Mouse (Mus musculus) spleen, postnatal 36 days (tissue): ENCODE data around the gene Ankrd34a.

Source experiments
- DNase-seq, 2 experiments: peaks; one replicate each; pipeline ENCODE4 v3.0.0; 2022; ENCODE audit warnings: low spot score in 2 of 2, mixed read lengths in 1 of 2

Gene Ankrd34a

DNA sequence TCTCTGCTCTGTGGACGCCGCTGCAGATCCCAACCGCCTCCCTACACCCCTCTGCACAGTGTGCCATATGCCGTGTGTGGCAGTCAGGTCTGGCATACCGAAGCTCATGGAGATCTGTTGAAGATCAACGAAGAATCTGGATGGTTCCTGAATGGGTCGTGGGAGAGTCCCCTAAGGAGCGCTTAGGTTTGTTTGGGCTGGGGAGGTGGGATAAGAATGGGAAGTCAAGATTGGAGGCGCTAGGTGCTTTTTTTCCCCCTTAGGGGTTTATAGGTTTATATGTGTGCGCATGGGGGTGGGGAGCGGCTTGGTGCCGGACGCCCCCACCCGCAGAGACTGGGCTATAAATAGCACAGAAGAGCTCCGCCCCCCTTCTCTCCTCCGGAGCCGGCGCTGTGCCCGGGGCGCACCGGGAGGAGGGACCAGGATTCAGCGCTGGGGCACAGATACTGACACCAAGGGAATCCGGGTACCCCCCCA, at the start of gene Ankrd34a:
Gene Ankrd34a (plus strand): TSS at position 409 of the 480 bp plus-strand sequence.
- DNase-seq = no peak

DNA sequence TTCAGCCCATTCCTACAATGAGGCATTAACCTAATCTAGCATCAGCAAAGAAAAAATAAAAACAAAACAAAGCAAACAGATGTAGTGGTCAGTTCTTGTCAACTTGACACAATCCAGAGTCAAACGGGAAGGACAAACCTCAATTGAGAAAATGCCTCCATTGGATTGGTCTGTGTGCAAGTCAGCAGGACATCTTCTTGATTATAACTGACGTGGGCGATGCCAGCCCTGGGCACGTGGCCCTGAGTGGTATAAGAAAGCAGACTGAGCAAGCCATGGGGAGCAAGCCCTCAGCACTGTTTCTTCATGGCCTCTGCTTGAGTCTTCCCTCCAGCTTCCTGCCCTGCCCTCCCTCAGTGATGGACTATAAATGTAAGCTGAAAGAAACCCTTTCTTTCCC, 49.6 kb upstream of the Ankrd34a start:
- no peak for DNase-seq

DNA sequence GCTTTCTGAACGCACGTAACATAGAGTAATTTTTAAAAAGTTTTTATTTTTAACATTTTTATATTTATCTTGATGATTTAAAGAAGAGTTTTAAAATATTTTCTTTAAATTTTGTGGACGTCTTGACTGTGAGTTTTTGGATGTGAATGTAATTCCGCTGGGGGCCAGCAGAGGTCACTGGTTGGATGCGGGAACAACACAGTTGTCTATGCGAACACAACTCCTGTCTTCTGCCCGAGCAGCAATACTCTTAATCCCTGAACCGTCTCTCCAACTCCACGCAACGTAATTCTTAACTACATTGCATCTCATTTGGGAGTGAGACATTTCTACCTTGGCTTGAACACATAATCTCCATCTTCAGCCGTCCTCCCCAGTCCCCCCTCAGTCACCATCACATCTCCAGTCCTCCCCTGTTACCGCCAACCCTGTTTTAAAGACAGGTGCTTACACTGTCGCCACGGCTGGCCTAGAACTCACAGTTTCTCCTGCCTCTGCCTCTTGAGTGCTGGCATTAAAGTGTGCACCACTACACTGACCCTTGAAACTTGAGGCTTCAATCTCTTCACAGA, 49.0 kb upstream of the Ankrd34a start:
- DNase-seq = peak; percentile 62 to 70

DNA sequence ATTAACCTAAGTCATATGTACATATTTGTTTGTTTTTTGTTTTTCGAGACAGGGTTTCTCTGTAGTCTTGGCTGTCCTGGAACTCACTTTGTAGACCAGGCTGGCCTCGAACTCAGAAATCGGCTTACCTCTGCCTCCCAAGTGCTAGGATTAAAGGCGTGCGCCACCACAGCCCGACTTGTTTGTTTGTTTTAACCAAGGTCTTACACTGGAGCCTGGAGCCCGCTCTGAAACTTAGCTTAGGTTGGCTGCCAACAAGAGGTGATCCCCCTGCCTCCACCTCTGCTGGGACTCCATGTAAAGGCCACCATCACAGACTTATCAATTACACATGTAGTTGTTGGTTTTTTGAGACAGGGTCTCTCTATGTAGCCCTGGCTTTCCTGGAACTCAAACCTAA, 47.6 kb upstream of the Ankrd34a start:
- DNase-seq = no peak

DNA sequence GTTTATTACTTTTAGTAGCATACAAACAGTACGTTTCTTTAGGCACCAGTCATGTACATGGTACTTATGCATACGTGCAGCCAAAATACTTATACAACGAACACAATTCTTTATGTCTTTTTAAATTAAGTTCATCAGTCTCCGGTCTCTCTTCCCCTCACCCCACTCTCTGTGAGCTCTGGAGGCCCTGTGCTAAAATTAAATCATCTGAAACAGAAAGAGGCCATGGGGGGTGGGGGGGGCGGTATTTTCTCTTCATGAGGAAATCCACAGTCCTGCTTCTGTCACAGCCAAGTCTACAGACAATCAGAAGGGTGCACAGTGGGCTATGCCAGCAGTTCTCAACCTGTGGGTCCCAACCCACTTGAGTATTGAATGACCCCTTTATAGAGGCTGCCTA, 47.1 kb upstream of the Ankrd34a start:
- DNase-seq = no peak

DNA sequence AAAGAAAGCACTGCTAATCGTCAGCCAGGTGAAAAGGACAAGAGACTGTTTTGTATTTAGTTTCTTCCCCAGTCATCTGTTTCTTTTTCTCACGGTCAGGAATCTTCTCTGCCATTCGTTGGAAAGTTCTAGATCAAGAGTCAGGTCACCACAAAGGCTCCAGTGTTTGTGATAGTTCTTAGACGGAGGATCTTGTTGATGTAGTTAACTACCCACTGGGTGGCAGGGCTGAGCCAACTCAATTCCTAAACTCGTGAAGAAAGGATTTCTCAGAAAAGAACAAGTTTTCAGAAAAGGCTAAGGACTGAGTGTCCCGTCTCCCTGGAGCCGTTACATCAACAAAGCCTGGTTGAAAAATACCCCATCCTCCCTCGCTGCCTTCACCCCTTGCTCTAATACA, 45.2 kb upstream of the Ankrd34a start:
- DNase-seq = peak; percentile 66 to 73

DNA sequence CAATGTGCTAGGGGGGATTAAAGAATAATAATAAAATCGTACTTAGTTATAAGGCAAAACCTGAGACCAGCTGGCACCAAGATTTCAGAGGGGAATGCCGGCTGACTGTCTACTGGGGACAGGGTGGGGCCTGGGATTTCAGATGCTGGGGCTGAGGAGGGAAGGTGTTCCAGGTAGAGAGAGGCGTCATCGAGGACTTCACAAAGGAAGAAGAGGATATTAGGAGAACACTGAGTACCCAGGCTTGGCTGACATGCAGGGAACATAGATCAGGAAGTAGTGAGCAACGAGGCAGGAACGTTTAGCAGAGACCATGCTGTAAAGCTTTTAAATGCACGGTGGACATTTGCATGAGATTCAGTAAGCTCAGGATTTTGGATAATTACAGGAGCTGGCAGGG, 44.5 kb upstream of the Ankrd34a start:
- no peak for DNase-seq

DNA sequence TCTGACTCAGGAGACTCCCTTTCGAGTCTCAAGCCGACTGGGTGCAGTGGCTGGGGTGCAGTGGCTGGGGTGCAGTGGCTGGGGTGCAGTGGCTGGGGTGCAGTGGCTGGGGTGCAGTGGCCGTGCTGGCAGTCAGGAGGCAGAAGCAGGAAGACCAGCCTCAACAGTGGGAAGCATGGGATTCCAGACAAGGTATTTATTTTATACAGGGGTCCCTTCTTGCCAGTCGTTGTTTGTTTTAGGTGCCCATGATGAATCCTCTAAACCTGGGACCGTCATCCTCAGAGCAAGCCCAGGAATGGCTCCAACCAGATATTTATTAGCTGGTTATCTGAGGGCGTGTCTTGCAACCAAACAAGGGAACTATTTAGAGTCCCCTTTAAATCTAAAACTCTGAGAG, 42.8 kb upstream of the Ankrd34a start:
- no peak for DNase-seq

DNA sequence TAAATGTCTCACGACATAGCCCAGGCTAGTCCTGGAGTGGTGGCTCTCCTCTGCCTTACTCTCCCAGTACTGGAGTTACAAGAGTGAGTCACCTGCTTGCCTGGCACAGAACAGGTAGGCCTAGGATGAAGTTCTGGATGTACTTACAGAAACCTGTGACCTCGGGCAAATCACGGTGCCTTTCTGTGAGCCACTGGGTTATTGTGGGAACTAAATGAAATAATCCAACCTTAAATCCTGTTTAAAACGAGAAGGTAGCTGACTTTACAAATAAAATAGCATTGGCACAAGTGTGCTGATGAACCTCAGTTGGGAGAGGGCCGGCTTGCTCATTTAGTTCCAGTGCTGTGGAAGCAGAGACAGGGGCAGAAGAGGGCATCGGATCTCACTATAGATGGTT, 42.2 kb upstream of the Ankrd34a start:
- DNase-seq = no peak

DNA sequence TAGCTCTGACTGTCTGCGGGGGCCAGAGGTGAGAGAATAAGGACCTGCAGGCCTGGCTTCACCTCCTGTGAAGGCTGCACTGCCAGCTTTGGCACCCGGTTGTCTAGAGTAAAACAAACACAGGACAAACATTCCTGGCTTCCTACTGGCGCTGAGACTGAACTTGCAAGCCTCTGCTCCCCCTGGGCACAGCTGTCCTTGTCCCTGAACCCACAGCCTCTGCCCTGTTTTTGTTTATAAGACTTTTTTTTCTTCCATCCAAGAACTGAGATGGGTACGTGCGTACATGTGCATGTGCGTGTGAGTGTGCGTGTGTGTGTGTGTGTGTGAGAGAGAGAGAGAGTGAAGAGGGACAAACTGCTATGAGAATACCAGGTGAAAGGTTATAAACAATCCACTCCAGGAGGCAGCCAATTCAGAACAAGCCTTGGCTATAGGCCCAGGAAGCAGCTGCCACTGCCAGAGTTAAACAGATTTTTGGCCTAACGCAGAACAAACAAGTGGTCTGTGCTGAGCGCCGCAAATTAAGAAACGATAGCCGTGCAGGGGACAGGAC, 41.3 kb upstream of the Ankrd34a start:
- DNase-seq = no peak

DNA sequence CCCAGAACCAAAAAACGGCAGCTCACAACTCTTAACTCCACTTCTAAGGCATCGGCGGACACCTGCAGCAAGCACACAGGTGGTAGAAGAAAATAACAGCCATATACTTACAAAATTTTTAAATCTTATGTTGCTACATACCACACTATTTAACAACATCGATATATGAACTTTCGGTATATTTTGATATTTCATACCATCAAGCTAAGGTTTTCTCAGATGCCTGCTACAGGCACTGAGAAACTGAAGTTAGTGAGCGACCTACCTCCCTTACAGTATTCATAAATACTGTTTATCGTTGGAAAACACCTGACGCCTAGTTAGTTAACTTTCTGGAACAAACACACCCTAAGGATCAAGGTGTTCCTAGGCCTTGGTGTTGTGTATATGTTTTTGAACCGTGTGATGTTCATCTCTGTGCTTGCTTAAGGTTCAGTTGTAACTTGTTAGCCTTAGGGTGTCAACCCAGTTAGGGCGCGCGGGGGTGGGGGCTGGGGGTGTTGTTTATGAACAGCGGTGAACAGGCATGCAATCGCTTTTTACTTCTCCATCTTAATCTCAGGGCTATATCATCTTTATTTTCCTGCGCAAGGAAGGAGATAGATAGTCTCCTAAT, 40.3 kb upstream of the Ankrd34a start:
- DNase-seq = no peak

DNA sequence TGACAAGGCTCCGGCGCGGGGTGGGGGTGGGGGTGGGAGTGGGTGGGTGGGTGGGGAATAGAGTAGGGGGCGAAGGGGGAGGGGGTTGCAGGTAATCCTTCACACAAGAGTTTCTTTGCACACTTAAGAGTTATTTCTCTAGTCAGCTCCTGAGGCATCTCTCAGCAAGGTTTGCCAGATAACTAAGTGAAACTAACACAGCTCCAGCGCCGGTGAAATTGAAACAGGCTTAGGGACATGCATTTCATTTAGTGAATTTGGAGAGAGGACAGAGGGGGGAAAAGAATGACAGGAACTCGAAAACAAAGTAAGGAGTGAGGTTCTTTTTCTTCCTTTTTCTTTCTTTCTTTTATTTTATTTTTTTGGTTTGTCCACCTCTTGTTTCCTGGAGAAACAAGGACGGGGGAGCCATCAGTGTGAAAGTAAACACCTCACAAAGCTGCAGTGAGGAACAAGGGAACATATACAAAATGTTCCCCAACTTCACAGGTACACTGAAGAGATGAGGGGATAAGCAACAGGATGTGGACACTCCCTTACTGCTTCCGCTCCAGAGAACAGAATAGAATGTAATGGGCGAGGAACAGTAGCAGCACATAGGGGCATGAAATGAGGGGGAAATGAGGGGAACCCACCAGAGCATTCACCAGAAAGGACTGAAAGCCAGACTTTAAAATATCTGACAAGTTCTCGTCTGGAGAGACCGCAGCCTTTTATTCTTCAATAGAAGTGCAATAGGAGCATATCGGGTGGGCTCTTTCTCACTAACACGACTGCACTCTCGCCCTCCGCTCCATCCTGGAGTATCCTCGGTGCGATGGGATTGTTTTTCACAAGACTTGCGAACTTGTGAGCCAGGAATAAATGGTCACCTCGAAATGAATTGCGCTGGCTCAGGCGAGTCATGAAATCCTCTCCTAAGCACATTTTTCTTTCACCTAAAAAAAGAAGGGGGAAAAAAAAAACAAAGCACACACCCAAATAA, 39.5 kb upstream of the Ankrd34a start:
- peak; percentile 75 to 78 for DNase-seq

DNA sequence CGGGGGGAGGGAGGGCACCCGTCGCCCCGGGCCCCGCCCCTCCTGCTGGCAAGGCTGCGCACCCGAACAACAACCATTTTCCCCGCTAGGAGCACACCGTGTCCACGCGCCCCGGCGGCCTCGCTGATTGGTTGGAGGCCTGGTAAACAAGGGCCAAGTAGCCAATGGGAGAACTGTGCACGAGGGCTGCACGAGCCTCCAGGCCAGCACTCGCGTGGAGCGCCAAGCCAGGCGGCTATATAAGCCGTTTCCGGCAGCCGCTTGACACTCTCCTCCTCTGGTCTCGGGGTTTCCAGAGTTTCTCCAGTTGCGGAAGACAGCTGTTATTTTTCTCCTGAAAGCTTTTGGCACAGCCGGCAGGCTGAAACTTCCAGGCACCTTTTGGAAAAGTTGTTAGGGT, 38.7 kb upstream of the Ankrd34a start, which contains the start of gene Txnip:
Gene Txnip (plus strand): TSS at position 264 of the 400 bp plus-strand sequence.
- DNase-seq = peak; percentile 100

DNA sequence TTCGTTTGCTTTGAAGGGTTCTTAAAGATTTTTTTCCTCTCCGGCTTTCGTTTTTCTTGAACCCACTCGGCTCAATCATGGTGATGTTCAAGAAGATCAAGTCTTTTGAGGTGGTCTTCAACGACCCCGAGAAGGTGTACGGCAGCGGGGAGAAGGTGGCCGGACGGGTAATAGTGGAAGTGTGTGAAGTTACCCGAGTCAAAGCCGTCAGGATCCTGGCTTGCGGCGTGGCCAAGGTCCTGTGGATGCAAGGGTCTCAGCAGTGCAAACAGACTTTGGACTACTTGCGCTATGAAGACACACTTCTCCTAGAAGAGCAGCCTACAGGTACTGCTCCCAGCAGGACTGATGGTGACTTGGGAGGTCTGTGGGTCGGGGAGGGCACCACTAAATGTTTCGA, 38.3 kb upstream of the Ankrd34a start:
- DNase-seq = no peak

DNA sequence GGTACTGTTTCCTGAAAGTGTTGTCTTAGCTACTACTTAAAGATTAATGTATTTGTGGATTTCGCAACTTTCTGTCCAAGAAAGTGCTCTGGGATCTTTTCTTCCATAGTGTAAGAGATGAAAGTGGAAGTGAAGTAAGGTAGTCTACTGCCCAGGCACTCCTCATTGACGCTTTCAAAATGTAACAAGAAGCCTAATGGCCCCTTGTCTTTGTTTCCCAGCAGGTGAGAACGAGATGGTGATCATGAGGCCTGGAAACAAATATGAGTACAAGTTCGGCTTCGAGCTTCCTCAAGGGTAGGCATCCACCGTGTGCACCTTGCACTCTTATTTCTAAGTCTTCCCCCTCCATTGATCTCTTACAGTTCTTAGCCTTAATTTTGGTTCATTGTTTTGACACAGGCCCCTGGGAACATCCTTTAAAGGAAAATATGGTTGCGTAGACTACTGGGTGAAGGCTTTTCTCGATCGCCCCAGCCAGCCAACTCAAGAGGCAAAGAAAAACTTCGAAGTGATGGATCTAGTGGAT, 37.7 kb upstream of the Ankrd34a start:
- no peak for DNase-seq

DNA sequence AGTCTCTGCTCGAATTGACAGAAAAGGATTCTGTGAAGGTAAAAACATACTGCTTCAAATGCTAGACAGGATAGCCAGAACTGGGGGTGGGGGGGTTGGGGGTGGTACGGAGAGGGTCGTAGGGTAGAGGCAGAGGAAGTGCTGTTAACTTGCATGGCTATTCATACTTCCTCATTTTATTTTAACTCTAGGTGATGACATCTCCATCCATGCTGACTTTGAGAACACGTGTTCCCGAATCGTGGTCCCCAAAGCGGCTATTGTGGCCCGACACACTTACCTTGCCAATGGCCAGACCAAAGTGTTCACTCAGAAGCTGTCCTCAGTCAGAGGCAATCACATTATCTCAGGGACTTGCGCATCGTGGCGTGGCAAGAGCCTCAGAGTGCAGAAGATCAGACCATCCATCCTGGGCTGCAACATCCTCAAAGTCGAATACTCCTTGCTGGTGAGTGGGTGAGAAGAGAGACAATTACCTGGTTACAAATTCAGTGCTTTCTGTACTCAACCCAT, 37.0 kb upstream of the Ankrd34a start:
- DNase-seq = no peak

DNA sequence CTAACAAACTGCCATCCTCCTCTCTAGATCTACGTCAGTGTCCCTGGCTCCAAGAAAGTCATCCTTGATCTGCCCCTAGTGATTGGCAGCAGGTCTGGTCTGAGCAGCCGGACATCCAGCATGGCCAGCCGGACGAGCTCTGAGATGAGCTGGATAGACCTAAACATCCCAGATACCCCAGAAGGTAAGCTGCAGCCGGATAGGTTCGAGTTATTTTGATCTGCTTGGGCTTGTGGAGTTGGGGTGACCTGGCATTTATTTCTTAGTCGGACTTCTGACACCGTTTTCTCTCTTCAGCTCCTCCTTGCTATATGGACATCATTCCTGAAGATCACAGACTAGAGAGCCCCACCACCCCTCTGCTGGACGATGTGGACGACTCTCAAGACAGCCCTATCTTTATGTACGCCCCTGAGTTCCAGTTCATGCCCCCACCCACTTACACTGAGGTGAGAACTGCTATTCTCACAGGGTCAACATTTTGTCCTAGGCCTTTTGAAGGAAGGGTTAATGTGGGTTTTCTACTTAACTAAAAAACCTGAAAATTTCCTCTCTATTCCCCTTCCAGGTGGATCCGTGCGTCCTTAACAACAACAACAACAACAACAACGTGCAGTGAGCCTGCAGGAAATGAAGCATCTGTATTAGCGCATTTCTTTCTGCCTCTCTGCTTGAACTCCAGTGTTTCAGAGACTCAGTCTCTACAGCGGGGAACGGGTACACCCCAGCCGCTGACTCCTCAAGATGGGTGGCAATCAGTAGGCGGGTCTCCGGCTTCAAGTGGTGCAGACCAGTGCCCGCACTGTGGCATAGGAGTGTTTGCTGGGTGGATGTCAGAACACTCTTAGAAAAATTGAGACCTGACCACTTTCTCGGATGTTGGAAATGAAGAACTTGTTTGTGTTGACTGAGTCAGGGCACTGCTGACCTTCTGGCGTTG, 36.3 kb upstream of the Ankrd34a start:
- DNase-seq = no peak

DNA sequence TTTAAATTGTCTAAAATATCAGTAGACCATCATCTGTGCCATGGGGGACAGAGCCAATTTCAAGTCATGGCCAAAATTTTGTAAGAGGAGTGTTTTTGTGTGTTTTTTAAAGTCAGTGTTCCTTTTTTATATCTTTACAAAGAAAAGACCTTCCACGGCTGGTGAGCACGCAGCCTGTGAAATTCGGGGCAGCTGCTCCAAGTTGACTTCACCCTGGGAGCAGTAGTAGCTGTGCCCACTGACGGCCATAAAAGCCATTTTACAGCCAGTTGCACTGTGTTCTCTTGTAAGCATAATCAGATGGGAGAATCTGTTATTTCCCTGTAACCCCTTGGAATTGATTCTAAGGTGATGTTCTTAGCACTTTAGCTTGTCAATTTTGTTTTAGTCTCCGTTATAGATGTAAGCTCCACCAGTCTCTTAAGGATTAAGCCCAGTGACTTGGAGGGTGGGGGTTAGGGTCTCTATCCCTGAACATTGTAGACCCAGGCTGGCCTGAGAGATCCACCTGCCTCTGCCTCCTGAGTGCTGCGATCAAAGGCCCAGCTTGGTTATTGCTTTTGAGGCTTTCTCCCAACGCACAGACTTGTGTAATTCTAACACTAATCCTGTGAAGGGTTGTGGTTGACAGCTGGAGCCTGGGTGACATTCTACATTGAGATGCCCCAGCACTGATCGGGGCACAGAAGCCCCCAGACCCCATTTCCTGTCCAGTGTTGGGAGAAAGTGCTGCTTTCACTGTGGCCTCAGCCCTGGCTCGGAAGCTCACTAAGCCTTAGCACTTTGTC, 35.4 kb upstream of the Ankrd34a start:
- no peak for DNase-seq

DNA sequence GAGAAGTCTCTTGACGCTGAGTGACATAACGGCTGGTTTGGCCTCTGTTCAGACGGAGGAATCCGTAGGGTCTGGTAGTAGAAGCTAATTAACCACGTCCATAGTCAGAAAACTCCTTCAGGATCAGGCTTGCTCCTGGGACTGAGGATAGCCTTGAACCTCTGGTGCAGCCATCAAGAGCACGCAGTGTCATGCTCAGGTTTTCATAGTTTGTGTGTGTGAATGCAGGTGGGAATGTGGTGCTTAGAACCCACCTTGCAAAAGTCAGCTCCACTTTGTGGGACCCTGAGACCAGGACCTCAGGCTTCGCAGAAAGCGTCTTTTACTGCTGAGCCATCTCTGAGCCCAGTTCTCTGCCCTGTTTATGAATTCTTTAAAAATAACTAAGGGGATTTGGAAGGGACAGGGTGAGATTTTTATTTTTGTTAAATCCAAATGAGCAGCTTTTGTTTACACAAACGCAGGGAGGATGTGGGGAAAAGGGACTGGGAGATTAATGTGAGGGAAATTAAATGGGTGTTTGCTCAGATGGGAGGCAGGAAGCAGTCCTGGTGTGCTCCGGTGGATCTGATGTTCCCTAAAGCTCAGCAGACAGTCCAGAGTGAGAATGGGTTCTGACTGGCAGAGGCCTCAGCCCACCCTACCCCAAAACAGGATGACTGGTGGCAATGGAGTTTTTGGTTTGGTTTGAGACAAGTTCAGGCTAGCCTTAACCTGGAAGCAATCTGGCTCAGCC, 34.3 kb upstream of the Ankrd34a start:
- peak in 1 of 2 experiments; percentile 2 for DNase-seq
